ENCODE assay signal across 11 mouse cellular contexts in genomic region chr7:65880666-65881289, GRCm38 (mm10). TPM values are rescaled to one million over a fixed set of nuclear protein-coding genes. Genes with fewer than 3 reads are reported as not detected.
DNase-seq lines count a peak whose midpoint lies in the region; ATAC-seq lines count a peak whose summit lies in the region.
"Had no signal": no experiment of that assay in that cellular context is flagged by ENCODE, and none has a peak within 500 bp of the region (broad histone marks: within the 10 kb centered on the region; RNA-seq: fewer than 3 reads in every experiment).

No protein-coding gene starts in this region.

- peaks cover 24% of the 10 kb centered on the region for H3K4me1 ChIP-seq in heart, embryonic 12.5 days (replicated peaks)
- H3K4me1 ChIP-seq in heart, embryonic 10.5 days: peaks cover 16% of the 10 kb centered on the region
- peaks cover 6% of the 10 kb centered on the region; the same call in 1 of the 2 replicates for H3K4me1 ChIP-seq in liver, embryonic 11.5 days (replicated peaks; ENCODE audit: control insufficient read depth, insufficient read depth, low read length)
- peaks cover 13% of the 10 kb centered on the region for H3K4me1 ChIP-seq in neural tube, embryonic 13.5 days (replicated peaks)

- no peak overlapping the region for H3K9ac ChIP-seq in heart, embryonic 12.5 days
- H3K9ac ChIP-seq in liver, embryonic 11.5 days (ENCODE audit: low read depth, low read length): no peak overlapping the region
- no peak overlapping the region for H3K9ac ChIP-seq in neural tube, embryonic 13.5 days
- H3K9ac ChIP-seq: forebrain, embryonic 12.5 days had no signal

- 52% methylated on average over 5 of the region's 5 CpGs for WGBS in heart, embryonic 12.5 days
- 57% methylated on average over 5 of the region's 5 CpGs for WGBS in heart, embryonic 10.5 days
- WGBS in liver, embryonic 11.5 days: 41% methylated on average over 5 of the region's 5 CpGs
- 79% methylated on average over 5 of the region's 5 CpGs for WGBS in neural tube, embryonic 13.5 days

- peaks cover 61% of the 10 kb centered on the region for H3K27me3 ChIP-seq in heart, embryonic 12.5 days (replicated peaks)
- peaks cover 79% of the 10 kb centered on the region for H3K27me3 ChIP-seq in heart, embryonic 10.5 days (ENCODE audit: insufficient read depth, poor library complexity, severe bottlenecking)
- no peaks in the 10 kb centered on the region for H3K27me3 ChIP-seq in liver, embryonic 11.5 days (replicated peaks; ENCODE audit: control insufficient read depth, insufficient read depth, low read length)
- H3K27me3 ChIP-seq in neural tube, embryonic 13.5 days: no peaks in the 10 kb centered on the region
- H3K27me3 ChIP-seq: forebrain, embryonic 12.5 days had no signal

- H3K27ac ChIP-seq in heart, embryonic 12.5 days (ENCODE audit: poor library complexity, severe bottlenecking): no peak overlapping the region
- H3K27ac ChIP-seq in heart, embryonic 10.5 days: no peak overlapping the region
- peak overlapping the region; percentile 63 for H3K27ac ChIP-seq in liver, embryonic 11.5 days (ENCODE audit: low read depth, low read length)
- H3K27ac ChIP-seq in neural tube, embryonic 13.5 days (replicated peaks): no peak overlapping the region
- H3K27ac ChIP-seq: forebrain, embryonic 12.5 days; macrophage had no signal

- H3K4me2 ChIP-seq in heart, embryonic 12.5 days: peak overlapping the region; percentile 37
- H3K4me2 ChIP-seq in liver, embryonic 11.5 days: peak overlapping the region; percentile 53
- H3K4me2 ChIP-seq in neural tube, embryonic 13.5 days: peak overlapping the region; percentile 42

- ATAC-seq in heart, embryonic 12.5 days (ENCODE audit: insufficient number of reproducible peaks, low FRiP score): 0 out of 2 replicates have a peak, but pooled peaks have one; percentile 25
- peak; percentile 72 for ATAC-seq in liver, embryonic 11.5 days (replicated peaks; ENCODE audit: low FRiP score)
- 0 out of 2 replicates have a peak, but pooled peaks have one; percentile 29 for ATAC-seq in erythroblast, adult 5-6 weeks (replicated peaks; ENCODE audit: low FRiP score, poor library complexity, severe bottlenecking)
- no peak for ATAC-seq in neural tube, embryonic 13.5 days (ENCODE audit: low read depth)

- H3K4me3 ChIP-seq in heart, embryonic 12.5 days: no peak overlapping the region
- no peak overlapping the region for H3K4me3 ChIP-seq in heart, embryonic 10.5 days
- H3K4me3 ChIP-seq in liver, embryonic 11.5 days (ENCODE audit: low read depth, low read length): no peak overlapping the region
- no peak overlapping the region for H3K4me3 ChIP-seq in neural tube, embryonic 13.5 days
- H3K4me3 ChIP-seq: forebrain, embryonic 12.5 days had no signal

- no peaks in the 10 kb centered on the region for H3K36me3 ChIP-seq in heart, embryonic 12.5 days
- no peaks in the 10 kb centered on the region for H3K36me3 ChIP-seq in heart, embryonic 10.5 days
- H3K36me3 ChIP-seq in liver, embryonic 11.5 days (ENCODE audit: control insufficient read depth, insufficient read depth, low read length): no peaks in the 10 kb centered on the region
- no peaks in the 10 kb centered on the region for H3K36me3 ChIP-seq in neural tube, embryonic 13.5 days
- H3K36me3 ChIP-seq: forebrain, embryonic 12.5 days had no signal

- DNase-seq in heart, embryonic 10.5 days (ENCODE audit: low spot score): no peak
- no peak for DNase-seq in liver, embryonic 11.5 days (ENCODE audit: low spot score)
- no peak for DNase-seq in liver
- DNase-seq in thymus, postnatal 36 days: no peak
- DNase-seq in kidney, adult 11 months: no peak
- DNase-seq: right cerebral cortex, postnatal 25 days had no signal

- no peaks in the 10 kb centered on the region for H3K9me3 ChIP-seq in heart, embryonic 12.5 days (replicated peaks)
- no peaks in the 10 kb centered on the region for H3K9me3 ChIP-seq in heart, embryonic 10.5 days
- no peaks in the 10 kb centered on the region for H3K9me3 ChIP-seq in liver, embryonic 11.5 days (ENCODE audit: control insufficient read depth, low read length)
- H3K9me3 ChIP-seq in neural tube, embryonic 13.5 days: no peaks in the 10 kb centered on the region
- H3K9me3 ChIP-seq: forebrain, embryonic 12.5 days had no signal

RNA-seq across cellular contexts. Expression of gene Pcsk6, which starts 19.2 kb away (rescaled TPM):
- 2.7 and 3.2 TPM in 2 replicates for polyA plus RNA-seq in heart, embryonic 12.5 days (2016; fragmentation: Nextera tagmentation; extraction: Ambion mirVana)
- polyA plus RNA-seq in heart, embryonic 10.5 days (2016; fragmentation: Nextera tagmentation; extraction: Ambion mirVana): 3.5 and 5.1 TPM in 2 replicates
- polyA plus RNA-seq in liver, embryonic 11.5 days (2014; fragmentation: Nextera tagmentation; extraction: Ambion mirVana): 1.3 and 1.8 TPM in 2 replicates
- total RNA-seq in erythroblast, adult 5-6 weeks (2015; ENCODE audit: low replicate concordance): not detected in 2 replicates
- total RNA-seq in erythroblast, adult 5-6 weeks (2017; ENCODE audit: low replicate concordance): not detected in 2 replicates
- 1.2 and 1.3 TPM in 2 replicates for polyA plus RNA-seq in neural tube, embryonic 13.5 days (2015; fragmentation: Nextera tagmentation; extraction: Ambion mirVana)
- polyA plus RNA-seq: macrophage had no signal
